Mouse (Mus musculus) yolk sac, embryonic 10.5 days (tissue): ENCODE results near the gene Cpne5.

Experiments used
- DNase-seq: peaks from one replicate; pipeline ENCODE4 v3.0.0-alpha.2; 2017; ENCODE audit warnings: low spot score

Cpne5 gene

DNA sequence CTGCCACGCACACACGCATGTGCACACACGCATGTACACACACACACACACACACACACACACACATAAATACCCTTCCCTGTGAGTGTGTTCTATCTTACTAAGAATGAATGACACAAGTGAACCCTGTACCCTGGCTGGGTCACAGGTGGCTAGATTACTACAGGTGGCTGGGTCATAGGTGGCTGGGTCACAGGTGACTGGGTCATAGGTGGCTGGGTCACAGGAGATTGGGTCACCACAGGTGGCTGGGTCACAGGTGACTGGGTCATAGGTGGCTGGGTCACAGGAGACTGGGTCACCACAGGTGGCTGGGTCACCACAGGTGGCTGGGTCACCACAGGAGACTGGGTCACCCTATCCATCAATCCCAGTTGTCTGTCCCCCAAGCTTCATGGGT, 27.9 kb downstream of the Cpne5 start:
- DNase-seq: no peak

DNA sequence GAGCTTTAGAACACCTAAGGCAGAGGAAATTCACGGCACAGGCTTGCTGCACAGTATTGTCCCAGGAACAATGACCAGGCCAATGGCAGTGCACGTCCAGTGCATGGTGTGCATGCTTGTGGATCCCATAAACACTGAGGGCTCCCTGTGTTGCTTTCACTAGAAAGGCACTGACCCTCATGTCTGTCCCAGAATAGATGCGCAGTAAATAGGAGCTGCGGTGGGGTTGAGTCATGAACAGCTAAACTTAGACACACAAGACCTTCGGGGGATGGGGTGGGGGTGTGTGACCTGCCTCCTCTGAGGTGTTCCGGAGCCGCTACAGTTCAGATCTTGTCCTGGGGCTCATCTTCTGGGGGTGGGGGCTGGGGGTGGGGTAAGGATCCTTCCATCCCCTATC, 31.9 kb downstream of the Cpne5 start:
- no peak for DNase-seq

DNA sequence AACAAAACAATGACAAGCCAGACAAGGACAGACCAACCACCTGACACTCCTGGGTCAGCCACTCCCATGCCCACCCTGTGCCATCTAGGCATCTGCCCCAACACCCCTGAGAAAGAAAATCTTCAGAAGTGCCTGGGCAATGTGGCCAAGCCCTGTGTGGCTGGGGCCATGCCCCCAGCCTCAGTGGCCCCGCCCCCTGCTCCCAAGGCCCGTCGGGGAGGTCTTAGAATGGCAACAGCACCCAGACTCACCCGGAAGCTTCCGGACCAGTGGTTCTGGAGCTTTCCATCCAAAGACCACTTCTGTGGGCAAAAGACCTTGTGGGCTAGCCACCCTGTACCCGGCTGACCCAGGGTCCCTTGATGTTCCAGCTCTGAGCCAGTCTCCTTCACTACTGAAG, 35.4 kb downstream of the Cpne5 start:
- DNase-seq: no peak

DNA sequence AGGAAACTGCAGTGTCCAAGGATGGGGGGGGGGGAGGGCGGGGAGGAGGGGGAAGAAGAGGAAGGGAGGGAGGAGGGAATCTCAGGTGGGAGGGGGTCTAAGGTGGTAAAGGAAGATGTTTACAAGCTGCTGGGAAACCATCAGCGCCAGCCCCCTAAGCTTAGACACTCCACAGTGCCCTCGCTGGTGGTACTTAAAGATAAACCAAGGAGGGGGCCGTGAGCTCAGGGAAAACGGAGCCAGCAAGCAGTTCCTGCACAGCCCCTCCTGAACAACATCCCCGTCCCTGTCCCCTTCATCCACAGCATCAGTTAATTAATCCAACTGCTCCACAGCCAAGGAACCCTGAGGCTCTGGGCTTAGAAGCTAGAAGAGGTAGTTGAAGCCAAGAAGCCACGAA, 38.1 kb downstream of the Cpne5 start:
- no peak for DNase-seq

DNA sequence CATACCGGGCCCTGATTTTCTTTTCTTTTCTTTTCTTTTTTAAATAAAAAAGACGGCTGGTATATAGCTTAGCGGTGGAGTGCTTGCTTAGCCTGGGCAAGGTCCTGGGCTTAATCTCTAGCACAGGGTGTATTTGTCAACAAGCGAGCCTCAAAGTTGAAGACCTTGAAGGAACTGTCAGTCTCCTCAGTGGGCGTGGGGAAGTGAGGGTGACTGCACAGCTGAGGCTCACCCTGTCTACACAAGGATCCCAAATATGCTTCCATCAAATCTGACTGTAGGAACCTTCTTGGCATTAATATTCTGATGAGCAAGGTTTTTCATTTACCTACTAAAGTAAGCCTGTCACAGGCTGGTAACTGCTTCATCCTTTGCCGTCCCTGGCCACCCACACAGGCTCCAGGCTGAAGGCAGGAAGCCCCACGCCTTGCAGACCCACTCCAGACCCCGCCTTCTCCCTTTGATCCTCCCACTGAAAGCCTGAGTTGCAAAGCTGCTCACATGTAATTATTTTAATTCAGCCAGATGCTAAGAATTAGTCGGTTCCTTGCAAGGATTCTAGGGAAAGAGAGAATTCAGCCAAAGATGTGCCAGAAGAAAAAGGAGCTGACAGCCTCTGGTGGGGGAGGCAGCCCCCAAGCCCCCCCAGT, 38.7 kb downstream of the Cpne5 start:
- DNase-seq: no peak

DNA sequence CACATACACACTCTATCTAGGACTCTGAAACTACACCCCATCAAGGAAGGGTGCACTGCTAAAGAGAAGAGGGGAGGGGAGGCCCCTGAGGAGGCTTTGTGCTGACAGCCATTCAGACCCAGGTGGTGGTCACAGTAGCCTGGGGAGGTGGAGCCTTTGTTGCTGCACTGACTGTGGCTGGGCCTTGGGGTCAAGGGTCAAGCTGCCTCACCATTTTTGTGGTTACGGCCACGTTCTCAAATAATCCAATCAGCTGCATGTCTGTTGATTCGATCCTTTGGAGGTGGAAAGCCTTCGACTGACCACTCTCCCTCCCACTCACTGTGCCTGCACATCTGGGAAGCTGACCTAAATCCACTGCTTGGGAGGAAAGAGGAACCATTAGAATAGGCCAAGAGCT, 42.4 kb downstream of the Cpne5 start:
- peak; percentile 60 for DNase-seq

DNA sequence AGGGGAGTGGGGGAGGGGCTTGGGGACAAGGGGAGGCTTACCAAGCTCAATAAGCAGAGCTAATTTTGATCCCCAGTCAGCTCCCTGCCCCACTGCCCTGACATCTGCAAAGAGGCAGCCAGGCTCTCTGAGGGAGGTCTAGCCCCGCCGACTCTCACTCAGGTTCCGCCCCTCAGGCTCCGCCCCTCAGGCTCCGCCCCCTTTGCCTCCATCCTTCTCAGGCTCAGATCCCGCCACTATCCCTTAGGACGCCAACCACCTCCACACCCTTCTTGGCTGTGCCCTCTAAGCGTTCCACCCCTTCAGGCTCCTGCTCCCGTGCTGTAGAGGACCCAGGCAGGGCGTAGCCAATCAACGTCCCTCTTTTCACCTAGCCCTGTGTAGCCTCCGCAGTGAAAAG, 49.0 kb downstream of the Cpne5 start:
- DNase-seq: no peak

DNA sequence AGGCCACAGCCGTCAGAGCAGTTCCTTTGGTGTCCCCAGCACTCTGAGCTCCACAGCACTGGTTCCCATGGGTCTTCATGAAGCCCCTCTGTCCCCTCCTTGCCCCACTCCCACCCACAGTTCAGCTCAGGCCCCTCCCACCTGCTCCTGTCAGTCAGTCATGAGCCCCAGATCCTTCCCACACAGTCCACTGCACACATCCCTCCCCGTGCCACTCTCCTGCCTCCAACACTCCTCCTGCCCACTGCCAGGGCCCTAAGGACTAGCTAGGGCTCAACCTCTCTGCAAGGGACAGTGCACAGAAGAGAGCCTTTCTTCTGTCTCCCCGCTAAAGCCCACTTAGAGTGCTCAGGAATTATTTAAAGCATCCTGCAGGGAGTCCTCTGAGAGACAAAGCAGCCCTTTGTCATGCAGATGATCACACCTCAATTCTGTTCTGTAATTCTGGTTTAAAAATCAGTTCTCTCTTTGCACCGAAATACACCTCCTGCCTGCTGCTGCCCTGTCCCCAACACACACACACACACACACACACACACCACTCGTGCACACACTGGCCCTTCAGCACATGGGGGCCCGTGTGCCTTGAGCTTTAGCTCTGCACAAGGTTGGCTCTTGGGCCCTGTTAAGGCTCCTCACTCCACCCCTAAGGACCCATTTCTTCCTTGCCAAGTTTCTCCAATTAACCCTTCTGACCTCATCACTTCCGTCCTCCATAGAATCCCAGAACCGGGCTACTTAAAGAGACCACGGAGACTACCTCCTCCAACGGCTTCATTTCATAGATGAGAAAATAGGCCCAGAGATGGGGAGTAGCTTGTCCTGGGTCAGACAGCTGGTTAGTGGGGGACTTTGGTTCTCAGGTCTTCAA, 50.7 kb downstream of the Cpne5 start:
- no peak for DNase-seq

DNA sequence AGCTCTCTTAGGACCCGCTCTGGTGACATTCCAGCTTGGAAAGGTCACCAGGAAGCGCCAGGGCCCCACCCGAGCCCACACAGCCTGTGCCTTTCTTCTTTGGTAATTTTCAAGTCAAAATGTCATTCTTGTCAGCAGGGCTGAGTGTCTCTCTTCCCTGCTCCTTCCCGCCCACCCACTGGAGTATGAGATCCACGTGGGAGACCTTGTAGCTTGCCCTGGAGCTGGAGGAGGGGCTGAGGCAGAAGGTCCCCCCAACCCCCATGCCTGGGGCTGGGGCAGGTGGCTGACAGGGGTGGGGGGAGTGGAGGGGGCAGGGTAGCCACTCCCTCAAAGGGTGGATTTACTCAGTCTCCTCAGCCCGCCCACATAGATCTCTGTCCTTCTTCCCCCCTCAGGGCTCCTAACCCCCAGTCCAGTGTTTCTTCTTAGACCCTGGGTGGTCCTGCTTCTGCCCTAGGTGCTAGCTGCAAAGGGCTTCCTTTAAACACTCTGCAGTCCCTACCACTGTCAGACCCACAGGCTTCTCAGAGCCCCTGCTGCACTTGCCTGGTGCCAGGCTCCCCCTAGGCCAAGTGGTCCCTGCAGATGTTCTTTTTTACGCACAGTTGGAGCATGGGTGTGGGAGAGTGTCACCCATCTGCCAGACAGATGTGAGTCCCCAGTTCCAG, 52.5 kb downstream of the Cpne5 start:
- DNase-seq: no peak

DNA sequence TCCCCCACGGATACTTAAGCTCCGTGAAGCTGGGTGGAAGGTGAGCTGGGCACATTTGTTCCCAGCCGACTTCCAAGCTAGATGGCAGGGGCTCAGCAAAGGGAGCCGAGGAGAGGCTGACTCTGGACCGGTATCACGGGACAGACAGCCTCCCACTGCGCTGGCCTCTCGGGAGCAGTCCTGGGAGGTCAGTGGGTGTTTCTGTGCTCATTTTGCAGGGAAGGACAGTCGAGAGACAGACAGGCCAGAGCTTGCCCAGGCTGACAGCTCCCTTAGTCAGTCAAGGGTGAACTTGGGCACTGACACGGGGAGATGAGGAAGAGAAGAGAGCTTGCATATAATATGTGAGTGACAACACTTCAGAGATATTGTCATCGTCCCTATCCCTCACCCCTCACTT, 54.8 kb downstream of the Cpne5 start:
- no peak for DNase-seq

DNA sequence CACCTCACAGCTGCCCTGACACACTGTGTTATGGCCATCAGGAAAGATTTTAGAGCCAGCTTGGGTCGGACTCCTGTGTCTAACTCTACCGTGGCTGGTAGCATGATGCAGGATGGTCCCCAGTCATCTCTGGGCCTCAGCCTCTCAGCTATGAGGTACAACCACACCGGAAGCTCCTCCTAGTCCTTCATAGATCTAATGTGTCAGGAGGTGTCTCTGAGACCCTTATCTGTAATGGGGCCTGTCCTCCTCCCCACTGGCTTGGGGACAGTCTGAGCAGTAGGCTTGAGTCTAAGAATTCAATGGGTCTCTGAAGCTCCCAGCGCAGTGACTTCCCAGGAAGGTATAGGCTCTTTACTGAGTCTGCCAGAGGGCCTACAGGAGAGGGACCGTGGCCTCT, 56.2 kb downstream of the Cpne5 start:
- DNase-seq: no peak

DNA sequence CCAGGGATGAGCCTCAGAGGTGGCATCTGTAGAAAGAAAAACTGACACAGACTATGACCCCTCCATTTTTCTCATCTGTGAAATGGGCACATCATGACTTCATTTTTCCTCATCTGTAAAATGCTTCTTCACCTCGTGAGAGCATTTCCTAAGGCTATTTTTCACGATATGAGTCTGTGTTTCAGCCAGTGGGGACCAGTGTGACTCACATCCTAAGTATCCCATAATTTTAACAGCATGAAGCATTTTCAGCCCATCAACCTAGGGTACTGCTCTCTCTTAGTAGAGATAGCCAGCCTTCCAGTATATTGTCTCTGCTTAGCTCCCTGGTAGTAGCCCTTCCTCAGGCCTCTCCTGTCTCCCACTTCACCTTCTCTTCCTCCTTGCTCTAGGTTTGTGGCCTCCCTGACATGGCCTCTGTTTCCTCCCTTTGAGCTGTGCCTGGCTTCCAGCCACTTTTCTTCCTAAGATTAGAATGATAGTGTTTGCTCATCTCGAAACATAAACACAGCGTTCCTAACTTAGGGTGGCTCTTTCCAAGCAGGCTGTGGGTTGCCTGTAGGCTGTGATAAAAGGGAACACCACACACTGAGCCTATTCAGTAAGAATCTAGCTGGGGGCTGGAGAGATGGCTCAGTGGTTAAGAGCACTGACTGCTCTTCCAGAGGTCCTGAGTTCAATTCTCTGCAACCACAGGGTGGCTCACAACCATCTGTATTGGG, 57.4 kb downstream of the Cpne5 start:
- no peak for DNase-seq

DNA sequence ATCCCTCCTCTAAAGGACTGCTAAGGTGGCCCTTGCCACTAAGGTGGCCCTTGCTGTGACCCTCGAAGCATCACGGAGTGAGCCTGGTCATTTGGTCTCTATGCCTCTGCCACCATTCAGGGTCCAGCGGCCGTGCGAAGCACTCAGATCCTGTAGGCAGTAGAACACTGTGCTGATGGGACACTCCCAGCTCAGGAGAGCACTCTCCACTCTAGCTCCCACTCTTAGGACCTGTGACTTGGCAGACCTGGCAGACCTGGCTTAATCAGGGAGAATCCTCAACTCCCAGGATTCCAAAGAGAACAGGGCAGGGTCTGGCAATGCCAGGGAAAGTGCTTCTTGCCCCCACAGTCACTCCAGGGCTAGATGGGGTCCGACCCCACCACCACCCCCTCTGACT, 58.0 kb downstream of the Cpne5 start:
- no peak for DNase-seq

DNA sequence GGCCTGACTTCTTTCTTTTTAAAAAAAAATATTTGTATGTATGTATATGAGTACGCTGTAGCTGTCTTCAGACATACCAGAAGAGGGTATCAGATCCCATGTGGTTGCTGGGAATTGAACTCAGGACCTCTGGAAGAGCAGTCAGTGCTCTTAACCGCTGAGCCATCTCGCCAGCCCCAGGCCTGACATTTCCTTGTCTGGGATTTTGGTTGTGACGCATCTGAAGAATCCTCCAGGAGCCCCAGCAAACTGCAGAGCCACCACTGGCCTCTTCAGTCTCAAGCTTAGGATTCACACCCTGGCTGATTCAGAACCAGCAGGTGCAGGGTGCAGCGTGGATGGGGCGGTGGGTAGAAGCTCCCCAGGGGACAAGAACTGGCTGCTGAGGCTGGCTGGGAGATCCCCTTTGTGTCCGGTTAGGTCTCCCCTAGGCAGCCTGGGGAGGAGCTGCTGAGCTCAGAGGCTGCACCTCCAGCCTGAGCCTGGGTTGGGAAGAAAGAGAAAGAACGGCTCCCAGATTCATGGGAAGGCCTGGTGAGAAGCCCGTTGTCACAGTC, 59.4 kb downstream of the Cpne5 start:
- DNase-seq: no peak

DNA sequence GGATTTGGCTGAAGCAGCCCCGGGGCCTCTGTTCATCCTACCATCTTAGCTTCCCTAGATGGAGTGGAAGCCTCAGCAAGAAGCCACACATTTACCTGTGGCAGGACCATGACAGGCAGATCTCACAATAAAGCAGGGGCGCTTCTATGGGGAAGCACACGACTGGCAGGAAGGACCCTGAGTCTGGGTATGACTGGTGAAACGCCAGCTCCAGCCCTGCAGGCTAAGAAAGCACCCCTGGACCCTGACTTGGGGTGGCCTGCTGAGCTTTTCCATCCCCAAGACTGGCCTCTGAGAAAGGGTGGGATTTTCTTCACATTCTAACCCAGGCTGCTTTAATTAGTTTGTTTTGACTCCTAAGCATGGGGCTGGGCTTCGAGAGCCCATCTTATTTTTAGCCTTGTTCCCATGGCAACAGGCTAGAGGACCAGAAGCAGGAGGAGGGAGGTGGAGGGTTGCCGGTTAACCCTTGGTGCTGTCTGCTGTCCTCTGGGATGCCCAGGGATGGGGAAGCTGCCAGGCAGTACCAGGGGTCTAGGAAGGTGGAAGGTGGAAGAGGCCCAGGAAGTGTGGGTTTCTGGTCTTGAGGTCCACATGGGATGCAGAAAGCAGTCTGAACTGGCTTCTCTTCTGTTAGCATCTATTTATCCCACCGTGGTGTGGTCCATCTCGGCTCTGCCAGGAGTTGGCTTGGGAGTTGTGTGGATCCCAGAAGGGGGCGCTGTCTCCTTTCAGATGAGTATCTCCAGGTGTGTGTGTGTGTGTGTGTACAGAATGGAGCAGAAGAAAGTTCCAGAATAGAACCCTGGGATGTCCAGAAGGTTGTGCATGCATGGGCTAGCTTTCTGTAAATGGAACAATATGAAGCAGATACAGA, 61.3 kb downstream of the Cpne5 start:
- peak; percentile 34 for DNase-seq

DNA sequence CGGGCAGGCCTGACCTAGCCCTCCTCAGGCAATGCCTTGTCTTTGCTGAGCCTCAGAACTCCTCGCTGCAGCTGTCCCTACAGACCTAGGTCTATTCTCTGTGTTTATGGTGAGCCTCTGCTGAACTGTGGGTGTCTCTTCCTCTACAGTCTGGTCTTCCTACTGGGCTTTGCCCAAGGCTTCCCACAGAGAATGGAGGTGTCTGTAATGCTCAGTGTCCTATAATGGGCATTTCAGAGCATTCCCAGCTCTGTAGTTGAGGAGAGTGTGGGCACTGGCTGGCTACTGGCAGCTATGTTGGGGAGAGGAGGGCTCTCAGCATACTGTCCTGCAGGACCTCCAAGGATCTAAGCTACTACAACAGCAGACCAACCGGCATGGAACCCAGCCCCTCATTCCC, 62.3 kb downstream of the Cpne5 start:
- no peak for DNase-seq

DNA sequence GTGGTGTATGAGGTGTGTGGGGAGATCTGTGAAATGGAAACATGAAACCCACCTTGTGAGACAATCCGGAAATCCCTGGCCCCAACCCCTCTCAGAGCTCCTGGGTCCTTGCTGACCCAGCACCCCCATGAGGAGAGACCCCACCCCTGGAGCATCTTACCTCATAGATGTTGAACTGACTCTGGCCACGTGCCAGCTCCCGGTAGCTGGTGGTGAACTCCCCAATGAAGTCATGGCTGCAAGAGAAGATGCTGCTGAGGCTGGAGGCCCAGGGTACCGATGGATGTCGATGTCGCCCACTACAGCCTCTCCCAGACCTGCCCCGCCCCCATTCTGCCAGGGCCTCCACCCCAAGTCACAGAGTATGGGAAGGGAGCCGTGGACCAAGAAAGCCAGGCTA, 64.8 kb downstream of the Cpne5 start:
- no peak for DNase-seq

DNA sequence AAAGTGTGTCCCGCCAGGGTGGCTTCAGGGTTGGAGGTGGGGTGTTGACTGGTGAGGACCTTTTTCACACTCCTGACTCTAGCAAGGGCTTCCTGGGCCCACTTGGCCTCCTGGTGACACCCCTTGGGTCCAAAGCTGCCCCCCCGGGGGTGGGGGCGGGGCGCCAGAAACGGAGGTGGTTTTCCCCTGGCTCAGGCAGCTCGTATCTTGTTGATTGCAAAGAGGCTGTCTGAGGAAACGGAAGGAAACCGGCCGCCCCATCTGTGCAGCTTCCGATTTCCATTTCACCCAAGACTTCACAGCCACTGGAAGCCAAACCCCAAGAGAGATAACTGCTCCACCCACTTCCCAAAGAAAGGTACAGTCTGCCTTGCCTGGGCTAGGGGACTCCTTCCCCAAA, 65.9 kb downstream of the Cpne5 start:
- DNase-seq: no peak

DNA sequence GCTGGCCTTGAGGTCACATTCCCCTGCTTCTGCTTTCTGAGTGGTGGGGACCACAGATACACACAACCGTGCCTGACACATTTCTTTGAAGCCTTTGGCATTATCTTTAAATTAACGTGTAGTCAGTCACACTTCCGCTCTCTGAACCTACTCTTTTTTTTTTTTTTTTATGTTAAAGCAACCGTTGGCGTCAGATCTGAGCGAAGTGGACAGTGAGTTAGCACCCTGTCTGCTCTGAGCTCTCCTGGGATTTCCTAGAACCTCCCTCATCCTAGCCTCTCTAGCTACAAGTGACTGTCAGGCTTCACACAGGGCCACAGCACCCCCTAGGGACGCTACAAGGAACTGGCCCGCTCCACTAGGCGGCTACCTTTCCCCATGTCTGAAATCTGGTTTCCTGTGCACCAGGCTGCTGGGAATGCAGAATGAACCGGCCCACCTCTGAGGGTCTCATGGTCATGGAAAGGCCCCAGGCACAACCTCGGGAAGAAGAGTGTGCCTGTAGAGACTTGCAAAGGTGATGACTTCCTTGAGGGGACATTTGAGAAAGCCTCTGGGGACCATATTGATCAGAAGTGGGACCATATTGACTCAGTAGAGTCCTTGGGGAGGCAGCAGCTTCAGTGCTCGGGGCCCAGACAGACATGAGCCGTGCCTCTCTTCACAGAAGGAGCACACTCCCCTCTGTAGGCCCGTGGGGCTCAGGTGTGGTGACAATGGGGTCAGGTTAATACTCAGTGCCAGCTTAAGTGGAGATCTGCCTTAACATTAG, 66.8 kb downstream of the Cpne5 start:
- peak; percentile 68 for DNase-seq

DNA sequence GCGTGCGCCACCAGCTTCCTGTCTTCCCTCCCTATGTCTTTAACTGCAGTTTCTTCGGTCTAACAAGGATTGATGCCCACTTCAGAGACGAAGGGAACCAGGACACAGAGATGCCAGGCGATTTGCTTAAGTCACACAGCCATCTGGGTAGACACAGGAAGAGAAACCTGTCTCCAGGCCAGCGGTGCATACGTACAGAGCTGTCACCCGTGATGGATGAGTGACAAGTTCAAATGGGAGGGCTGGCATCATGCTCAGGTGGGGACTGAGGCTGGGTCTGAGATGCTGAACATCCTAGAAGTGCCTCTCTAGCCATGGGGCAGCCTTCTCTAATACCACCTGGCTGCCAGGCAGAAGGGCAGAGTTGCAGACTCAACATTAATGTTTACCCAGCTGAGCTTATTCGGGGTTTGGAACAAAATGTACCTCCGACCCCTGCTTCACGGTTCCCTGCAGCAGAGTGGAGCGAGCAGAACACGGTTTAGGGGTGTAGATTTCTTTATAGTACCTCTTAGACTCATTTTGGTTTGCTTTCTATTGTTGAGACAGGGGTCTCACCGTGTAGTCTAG, 67.5 kb downstream of the Cpne5 start:
- no peak for DNase-seq
